Mouse (Mus musculus): ENCODE results near the gene Tcl1b5. TPM values are rescaled to one million over a fixed set of nuclear protein-coding genes. Genes with fewer than 3 reads are reported as not detected.
"Not testable (repeated sequence)": the region's sequence is repeated elsewhere in the genome, so short reads cannot be mapped to it uniquely, and the experiment has no call there.

Gene Tcl1b5
- polyA plus RNA-seq (2015; fragmentation: Nextera tagmentation; extraction: Ambion mirVana), result not detected in 2 replicates

GRCm38 (mm10) chr12:105176044-105176443 is at the start of gene Tcl1b5:
Gene Tcl1b5 (plus strand): TSS chr12:105176344.
- not testable (repeated sequence) for H3K4me3 ChIP-seq (ENCODE audit: low read depth, low read length); ATAC-seq; H3K4me2 ChIP-seq (replicated peaks; ENCODE audit: low read depth, low read length); H3K27me3 ChIP-seq (replicated peaks; ENCODE audit: insufficient read depth, low read length); H3K4me1 ChIP-seq (ENCODE audit: insufficient read depth, low read depth, low read length); H3K9ac ChIP-seq (replicated peaks; ENCODE audit: low read depth); H3K36me3 ChIP-seq (ENCODE audit: insufficient read depth, low read length); DNase-seq (ENCODE audit: low spot score); H3K27ac ChIP-seq (ENCODE audit: low read length); H3K9me3 ChIP-seq (ENCODE audit: low read length)
- WGBS, result 46% methylated on average over 3 of the region's 3 CpGs

- no peak for ATAC-seq
- Histone ChIP-seq H3K27ac (ENCODE audit: low read length) (no peak overlapping the region), H3K36me3 (ENCODE audit: insufficient read depth, low read length) (no peaks in the 10 kb centered on the region), H3K9ac (replicated peaks; ENCODE audit: low read depth) (no peak overlapping the region), H3K4me2 (replicated peaks; ENCODE audit: low read depth, low read length) (no peak overlapping the region), H3K27me3 (replicated peaks; ENCODE audit: insufficient read depth, low read length) (no peaks in the 10 kb centered on the region), H3K4me1 (ENCODE audit: insufficient read depth, low read depth, low read length) (no peaks in the 10 kb centered on the region), H3K9me3 (ENCODE audit: low read length) (no peaks in the 10 kb centered on the region), H3K4me3 (ENCODE audit: low read depth, low read length) (no peak overlapping the region)
- 63% methylated on average over 4 of the region's 4 CpGs for WGBS
- TF ChIP-seq EP300 (IDR thresholded peaks at IDR 0.05) (no peak), CTCF (IDR thresholded peaks at IDR 0.05) (no peak)
- DNase-seq (ENCODE audit: low spot score), result no peak
Observed at GRCm38 (mm10) chr12:105126516-105126915, 49.6 kb upstream of the Tcl1b5 start.

GRCm38 (mm10) chr12:105127607-105128006 is 48.5 kb upstream of the Tcl1b5 start:
- Histone ChIP-seq H3K36me3 (ENCODE audit: insufficient read depth, low read length) (no peaks in the 10 kb centered on the region), H3K4me2 (replicated peaks; ENCODE audit: low read depth, low read length) (no peak overlapping the region), H3K27me3 (replicated peaks; ENCODE audit: insufficient read depth, low read length) (no peaks in the 10 kb centered on the region), H3K4me3 (ENCODE audit: low read depth, low read length) (no peak overlapping the region), H3K27ac (ENCODE audit: low read length) (no peak overlapping the region), H3K4me1 (ENCODE audit: insufficient read depth, low read depth, low read length) (no peaks in the 10 kb centered on the region), H3K9me3 (ENCODE audit: low read length) (no peaks in the 10 kb centered on the region), H3K9ac (replicated peaks; ENCODE audit: low read depth) (no peak overlapping the region)
- no peak for TF ChIP-seq CTCF (IDR thresholded peaks at IDR 0.05)
- no peak for TF ChIP-seq EP300 (IDR thresholded peaks at IDR 0.05)
- DNase-seq (ENCODE audit: low spot score), result no peak
- WGBS, result 72% methylated on average over 2 of the region's 2 CpGs
- no peak for ATAC-seq

- ATAC-seq; H3K9me3 ChIP-seq (ENCODE audit: low read length); H3K36me3 ChIP-seq (ENCODE audit: insufficient read depth, low read length); H3K4me3 ChIP-seq (ENCODE audit: low read depth, low read length); DNase-seq (ENCODE audit: low spot score); H3K27ac ChIP-seq (ENCODE audit: low read length); H3K27me3 ChIP-seq (replicated peaks; ENCODE audit: insufficient read depth, low read length); H3K4me1 ChIP-seq (ENCODE audit: insufficient read depth, low read depth, low read length); H3K9ac ChIP-seq (replicated peaks; ENCODE audit: low read depth); H3K4me2 ChIP-seq (replicated peaks; ENCODE audit: low read depth, low read length): not testable (repeated sequence)
- 48% methylated on average over 3 of the region's 3 CpGs for WGBS
Observed at GRCm38 (mm10) chr12:105129494-105130205, 46.5 kb upstream of the Tcl1b5 start.

- WGBS, result 51% methylated on average over 2 of the region's 2 CpGs
- not testable (repeated sequence) for H3K36me3 ChIP-seq (ENCODE audit: insufficient read depth, low read length); DNase-seq (ENCODE audit: low spot score); H3K27me3 ChIP-seq (replicated peaks; ENCODE audit: insufficient read depth, low read length); H3K27ac ChIP-seq (ENCODE audit: low read length); H3K9me3 ChIP-seq (ENCODE audit: low read length); H3K4me2 ChIP-seq (replicated peaks; ENCODE audit: low read depth, low read length); ATAC-seq; H3K4me3 ChIP-seq (ENCODE audit: low read depth, low read length); H3K9ac ChIP-seq (replicated peaks; ENCODE audit: low read depth); H3K4me1 ChIP-seq (ENCODE audit: insufficient read depth, low read depth, low read length)
Observed at GRCm38 (mm10) chr12:105134167-105134566, 42.0 kb upstream of the Tcl1b5 start.

- 69% methylated on average over 4 of the region's 4 CpGs for WGBS
- not testable (repeated sequence) for H3K4me2 ChIP-seq (replicated peaks; ENCODE audit: low read depth, low read length); ATAC-seq; H3K36me3 ChIP-seq (ENCODE audit: insufficient read depth, low read length); H3K9me3 ChIP-seq (ENCODE audit: low read length); H3K4me3 ChIP-seq (ENCODE audit: low read depth, low read length); H3K27ac ChIP-seq (ENCODE audit: low read length); H3K9ac ChIP-seq (replicated peaks; ENCODE audit: low read depth); H3K4me1 ChIP-seq (ENCODE audit: insufficient read depth, low read depth, low read length); H3K27me3 ChIP-seq (replicated peaks; ENCODE audit: insufficient read depth, low read length); DNase-seq (ENCODE audit: low spot score)
Observed at GRCm38 (mm10) chr12:105134826-105135225, 41.3 kb upstream of the Tcl1b5 start.

GRCm38 (mm10) chr12:105137729-105138128 is 38.4 kb upstream of the Tcl1b5 start:
- H3K36me3 ChIP-seq (ENCODE audit: insufficient read depth, low read length); DNase-seq (ENCODE audit: low spot score); H3K4me2 ChIP-seq (replicated peaks; ENCODE audit: low read depth, low read length); H3K27me3 ChIP-seq (replicated peaks; ENCODE audit: insufficient read depth, low read length); H3K9me3 ChIP-seq (ENCODE audit: low read length); H3K9ac ChIP-seq (replicated peaks; ENCODE audit: low read depth); H3K4me1 ChIP-seq (ENCODE audit: insufficient read depth, low read depth, low read length); H3K4me3 ChIP-seq (ENCODE audit: low read depth, low read length); H3K27ac ChIP-seq (ENCODE audit: low read length); ATAC-seq: not testable (repeated sequence)
- 58% methylated on average over 1 of the region's 1 CpGs for WGBS
